Mouse (Mus musculus) small intestine, adult 2 months (tissue): ENCODE measurements at regions not wholly inside any gene's neighbourhood (a gene's known extent, or its start where the extent isn't known, plus 50 kb on each side); places are given as distances from the start of the nearest gene placed in this dataset.

ENCODE experiments used
- CTCF ChIP-seq: fragments of 200-500 bp; IDR thresholded peaks from 2 replicates; pipeline ENCODE4 v1.5.1; 2012; ENCODE audit warnings: low read depth, mild to moderate bottlenecking, control low read depth, inconsistent platforms, low read length, moderate library complexity, mixed read lengths; ENCODE audit not compliant: insufficient replicate concordance, insufficient read length; ENCODE audit errors: extremely low read depth
- POLR2A ChIP-seq: fragments of 200-500 bp; IDR thresholded peaks from 2 replicates; pipeline ENCODE4 v1.6.1; 2012; ENCODE audit warnings: low read depth, mild to moderate bottlenecking, control low read depth, inconsistent platforms, low read length, moderate library complexity

- TF ChIP-seq CTCF (no peak), POLR2A (no peak)
These were observed 87.7 kb downstream of the Cdc7 start for GRCm38 (mm10) chr5:107051868-107052267.
